Mouse (Mus musculus): ENCODE data around the gene Rad23a. TPM values are rescaled to one million over a fixed set of nuclear protein-coding genes. Genes with fewer than 3 reads are reported as not detected.
A peak's percentile ranks its signal among the peaks of the same experiment; 100 is the strongest.

The Rad23a gene
- total RNA-seq (2021) (100 to 1,000 TPM; 122 to 141 TPM), polyA plus RNA-seq (2012; rRNA removed) (128 and 131 TPM in 2 replicates)
- long read RNA-seq, transcript Rad23a-201 (9 exons, 2,074 nt): major isoform, 39 of 118 reads
- long read RNA-seq, transcript Rad23a-202 (9 exons, 1,842 nt): major isoform, 39 of 118 reads
- long read RNA-seq, partial matches to known transcripts: 9 of 118 reads
- long read RNA-seq, other reads (novel, unspliced or antisense): 30 of 118 reads

DNA sequence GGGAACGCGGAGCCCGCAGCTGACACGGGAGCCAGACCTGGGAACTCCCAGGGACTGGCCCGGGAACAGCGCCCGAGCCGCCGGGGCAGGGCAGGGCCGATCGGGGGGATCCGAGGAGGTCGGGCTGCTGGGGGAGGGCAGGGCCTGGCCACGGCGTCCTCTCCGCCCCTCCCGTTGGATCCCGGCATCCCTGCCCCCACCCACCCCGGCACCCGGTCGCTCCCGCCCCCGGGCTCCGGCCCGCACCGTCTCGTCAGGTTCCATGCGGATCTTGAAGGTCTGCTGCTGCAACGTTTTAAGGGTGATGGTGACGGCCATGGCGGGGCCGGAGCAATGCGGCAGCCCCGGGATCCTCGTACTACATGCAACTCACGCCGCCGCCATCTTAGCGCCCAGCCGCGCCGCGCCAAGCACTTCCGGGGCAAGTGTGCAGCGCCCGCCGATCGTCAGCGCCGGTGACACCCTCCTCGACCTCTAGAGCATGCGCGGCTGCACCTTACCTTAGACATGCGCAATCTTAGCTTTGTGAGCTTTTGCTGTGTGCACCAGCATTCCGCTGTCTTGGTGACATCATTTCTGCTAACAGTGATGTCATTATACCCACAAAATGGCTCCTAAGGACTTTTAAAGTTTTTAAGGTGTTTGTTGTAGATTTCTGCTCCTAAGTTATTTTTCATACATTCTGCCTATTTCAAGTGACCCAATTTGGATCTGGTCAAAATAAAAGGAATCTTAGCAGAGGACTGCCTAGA is at the start of gene Rad23a:
Gene Rad23a (minus strand): TSS at position 418 of the 752 bp plus-strand sequence.
- peak; percentile 94 for DNase-seq

- no peak for DNase-seq
Observed at GRCm38 (mm10) chr8:84889141-84889540, 48.7 kb upstream of the Rad23a start.

DNA sequence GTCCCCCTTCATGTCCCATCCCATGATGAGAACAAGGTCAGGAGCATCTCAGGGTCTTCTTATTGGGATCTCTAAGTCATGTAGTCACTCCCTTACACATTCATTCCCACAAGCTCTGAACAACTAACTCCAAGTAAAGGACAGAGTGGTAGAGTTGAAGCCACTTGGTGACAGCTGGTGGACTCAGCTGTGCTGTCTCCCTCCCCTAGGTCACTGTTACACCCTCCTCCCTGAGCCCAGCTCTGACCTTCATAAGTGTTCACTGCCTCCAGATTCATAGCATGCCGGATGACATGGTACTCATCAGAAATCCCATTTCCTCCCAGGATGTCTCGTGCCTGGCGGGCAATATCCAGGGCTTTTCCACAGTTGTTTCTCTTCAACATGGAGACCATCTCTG is 47.8 kb upstream of the Rad23a start:
- DNase-seq: no peak

DNA sequence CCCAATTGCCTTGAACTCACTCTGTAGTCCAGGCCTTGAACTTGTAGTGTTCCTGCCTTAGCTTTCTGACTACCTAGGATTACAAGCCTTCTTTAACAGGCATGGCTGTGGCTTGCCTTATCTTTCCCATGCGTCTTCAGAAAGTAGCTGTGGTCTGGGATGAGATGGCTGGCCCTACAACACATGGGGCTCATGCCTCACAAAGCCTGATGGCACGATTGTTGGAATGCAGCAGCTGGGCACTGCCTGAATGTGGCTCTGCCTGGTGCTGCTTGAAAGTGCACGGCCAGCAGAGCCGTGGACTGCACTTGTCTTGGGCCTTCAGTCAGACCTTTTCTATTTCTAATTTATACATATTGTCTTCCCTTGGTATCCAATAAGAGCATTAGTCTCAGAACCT is 44.3 kb upstream of the Rad23a start:
- no peak for DNase-seq

DNA sequence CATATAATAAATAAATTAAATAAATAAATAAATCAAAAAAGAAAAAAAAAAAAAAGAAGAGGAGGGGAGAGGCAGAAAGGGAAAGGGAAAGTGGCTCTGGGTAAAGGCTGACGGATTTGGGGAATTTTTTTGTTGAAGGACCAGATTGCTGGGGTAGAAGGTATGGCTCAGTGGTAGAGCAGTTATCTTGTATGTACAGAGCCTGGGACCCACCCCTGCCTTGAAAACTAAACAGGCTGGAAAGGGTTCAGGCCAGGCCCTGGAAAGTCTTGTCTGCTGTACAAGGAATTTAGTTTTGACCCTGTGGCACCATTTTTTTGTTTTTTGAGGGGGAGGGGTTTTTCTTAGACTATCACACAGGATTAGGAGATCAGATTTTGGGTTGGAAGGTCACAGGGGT is 38.5 kb upstream of the Rad23a start:
- DNase-seq: no peak

GRCm38 (mm10) chr8:84877297-84878035 is 37.0 kb upstream of the Rad23a start:
- no peak for DNase-seq

- DNase-seq: no peak
Observed at GRCm38 (mm10) chr8:84874339-84874738, 33.9 kb upstream of the Rad23a start.

- no peak for DNase-seq
Observed at GRCm38 (mm10) chr8:84873016-84873415, 32.6 kb upstream of the Rad23a start.

GRCm38 (mm10) chr8:84872309-84872965 is 32.0 kb upstream of the Rad23a start:
- DNase-seq: peak; percentile 47

GRCm38 (mm10) chr8:84871376-84872308 is 31.2 kb upstream of the Rad23a start, which contains the start of gene Syce2:
TSS of gene Syce2 (plus strand) at chr8:84872111.
- DNase-seq: peak; percentile 88

- peak; percentile 94 for DNase-seq
Observed at GRCm38 (mm10) chr8:84856864-84857441, 16.5 kb upstream of the Rad23a start, which contains the start of gene Farsa. TSS of gene Farsa (plus strand) at chr8:84856989.

- no peak for DNase-seq
Observed at GRCm38 (mm10) chr8:84856434-84856833, 16.0 kb upstream of the Rad23a start.

GRCm38 (mm10) chr8:84847684-84848435 is 7.4 kb upstream of the Rad23a start:
- no peak for DNase-seq

DNA sequence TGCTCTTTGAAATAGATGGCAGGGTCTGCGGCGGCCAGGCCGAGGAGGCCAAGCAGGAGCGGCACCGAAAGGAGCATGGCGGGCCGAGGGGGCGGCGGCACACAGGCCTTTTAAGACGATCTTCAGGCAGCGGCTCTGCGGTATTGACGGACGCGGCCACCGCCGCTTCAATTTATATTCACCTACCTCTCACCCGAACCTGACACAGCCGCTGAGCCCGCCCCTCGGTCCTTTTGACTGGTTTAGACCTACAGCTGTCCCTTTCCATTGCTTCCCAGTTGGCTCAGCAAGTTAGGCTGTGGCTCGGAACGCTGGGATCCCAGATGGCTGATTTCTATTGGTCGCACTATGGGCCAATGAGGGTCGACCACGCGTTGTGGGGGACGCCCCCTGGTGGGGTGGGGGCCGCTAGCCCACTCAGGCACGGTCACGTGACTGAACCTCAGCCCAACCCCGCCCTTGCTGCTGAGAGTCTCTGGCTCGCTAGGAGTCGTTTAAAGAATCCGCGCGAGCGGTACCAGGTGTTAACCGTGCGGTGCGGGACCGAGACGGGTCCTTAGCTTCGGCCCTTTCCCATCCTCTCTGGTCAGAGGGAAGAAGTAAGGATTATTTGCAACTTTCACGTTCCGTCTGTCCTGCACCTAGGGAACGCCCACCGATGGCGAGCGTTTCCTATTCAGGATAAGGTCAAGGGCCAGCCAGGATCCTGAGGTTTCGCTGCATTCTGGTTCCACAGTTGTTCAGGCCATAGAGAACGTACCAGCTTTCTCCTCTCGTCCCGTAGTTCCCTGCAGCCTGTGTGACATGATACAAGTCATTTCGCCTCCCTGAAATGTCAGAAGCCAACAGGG is 6.5 kb upstream of the Rad23a start, which contains the start of gene Calr:
Gene Calr (minus strand): TSS at position 213 of the 851 bp plus-strand sequence.
- peak; percentile 100 for DNase-seq

DNA sequence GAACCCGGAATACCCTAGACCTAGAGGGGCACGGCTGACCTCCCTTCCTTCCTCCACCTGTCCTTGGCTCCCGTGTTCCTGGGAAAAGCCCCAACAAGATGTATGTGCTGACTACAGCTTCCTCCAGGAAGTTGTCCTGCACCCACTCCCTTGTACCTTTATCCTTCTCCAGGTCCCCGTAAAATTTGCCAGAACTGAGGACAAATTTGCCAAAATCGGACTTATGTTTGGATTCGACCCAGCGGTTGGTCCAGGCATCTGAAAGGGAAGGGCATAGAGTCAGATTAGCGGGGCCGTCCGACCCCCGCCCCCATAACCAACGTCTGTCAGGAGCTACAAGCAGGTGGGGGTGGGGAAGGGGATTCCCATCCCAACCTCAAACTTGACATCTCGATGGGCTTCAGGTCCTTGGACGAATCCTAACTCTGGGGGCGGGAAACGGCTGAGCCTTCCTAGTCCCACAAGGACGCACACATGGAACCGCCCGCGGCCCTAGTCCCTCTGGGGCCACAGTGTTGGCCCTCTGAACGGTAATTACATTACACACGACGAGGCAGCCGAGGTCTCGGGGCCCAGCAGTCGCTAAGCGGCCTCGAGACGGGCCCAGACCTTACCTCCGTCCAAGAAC is 5.7 kb upstream of the Rad23a start:
- DNase-seq: no peak

GRCm38 (mm10) chr8:84845355-84846093 is 5.1 kb upstream of the Rad23a start:
- DNase-seq: peak; percentile 47

GRCm38 (mm10) chr8:84844397-84845070 is 4.1 kb upstream of the Rad23a start:
- no peak for DNase-seq

Data from adrenal gland, adult 2 months (tissue).